Mouse (Mus musculus) MEL (cell line): ENCODE measurements at regions not wholly inside any gene's neighbourhood (a gene's known extent, or its start where the extent isn't known, plus 50 kb on each side); places are given as distances from the start of the nearest gene placed in this dataset.

Experiments
- CTCF ChIP-seq, 3 experiments: IDR thresholded peaks in 2 of 3; conservative IDR thresholded peaks in 1 of 3; 2 replicates each; pipeline ENCODE4 v1.5.1; 2011 to 2012; ENCODE audit warnings: low read length in 3 of 3, low read depth in 2 of 3, mild to moderate bottlenecking in 2 of 3, improper control_type of control experiment in 1 of 3, inconsistent platforms in 1 of 3, mixed read lengths in 1 of 3, moderate library complexity in 1 of 3; ENCODE audit not compliant: control insufficient read depth in 1 of 3, insufficient read depth in 1 of 3, poor library complexity in 1 of 3, severe bottlenecking in 1 of 3
- E2F4 ChIP-seq: IDR thresholded peaks from 2 replicates; pipeline ENCODE4 v1.6.1; 2011; ENCODE audit warnings: low read depth, low read length, improper control_type of control experiment, borderline replicate concordance
- EP300 ChIP-seq, 2 experiments: IDR thresholded peaks; 2 replicates each; pipeline ENCODE4 v1.6.1; 2011; ENCODE audit warnings: improper control_type of control experiment in 2 of 2, low read length in 2 of 2, low read depth in 1 of 2, mild to moderate bottlenecking in 1 of 2
- MAZ ChIP-seq: IDR thresholded peaks from 2 replicates; pipeline ENCODE4 v1.6.1; 2012; ENCODE audit warnings: low read depth, mild to moderate bottlenecking, inconsistent platforms, low read length, improper control_type of control experiment
- TCF12 ChIP-seq: IDR thresholded peaks from 2 replicates; pipeline ENCODE4 v1.6.1; 2014; ENCODE audit warnings: low read depth, mild to moderate bottlenecking, inconsistent platforms, low read length, improper control_type of control experiment, moderate library complexity

DNA sequence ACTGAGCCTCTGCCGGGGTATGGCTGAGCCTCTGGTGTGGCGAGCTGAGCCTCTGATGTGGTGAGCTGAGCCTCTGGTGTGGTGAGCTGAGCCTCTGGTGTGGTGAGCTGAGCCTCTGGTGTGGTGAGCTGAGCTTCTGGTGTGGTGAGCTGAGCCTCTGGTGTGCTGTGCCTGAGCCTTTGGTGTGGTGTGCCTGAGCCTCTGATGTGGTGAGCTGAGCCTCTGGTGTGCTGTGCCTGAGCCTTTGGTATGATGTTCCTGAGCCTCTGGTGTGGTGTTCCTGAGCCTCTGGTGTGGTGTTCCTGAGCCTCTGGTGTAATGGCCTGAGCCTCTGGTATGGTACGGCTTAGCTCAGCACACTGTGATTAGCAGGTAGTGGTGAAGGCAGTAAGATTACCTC is 346.2 kb upstream of the Cdh4 start:
- TF ChIP-seq CTCF (IDR thresholded peaks at IDR 0.05 in 2 of 3, conservative IDR thresholded peaks at IDR 0.05 in 1 of 3; ENCODE audit: control insufficient read depth in 1 of 3, insufficient read depth in 1 of 3, low read depth in 2 of 3, low read length in 3 of 3, poor library complexity in 1 of 3, severe bottlenecking in 1 of 3): no peak
- TF ChIP-seq EP300 (IDR thresholded peaks at IDR 0.05; ENCODE audit: low read depth in 1 of 2, low read length in 2 of 2): no peak
- no peak for TF ChIP-seq E2F4
- no peak for TF ChIP-seq TCF12
- TF ChIP-seq MAZ: no peak
